Mouse (Mus musculus): Measurements from ENCODE around the gene Mtfr2. TPM values are rescaled to one million over a fixed set of nuclear protein-coding genes. Genes with fewer than 3 reads are reported as not detected.

Gene Mtfr2
- polyA plus RNA-seq, 1 experiment from 2014 or later, result 3.8 TPM

Other genes with a start within 250 kb of the Mtfr2 start
- 12.6 and 19.6 TPM in 2 replicates for gene Map7, start 199.3 kb upstream of the Mtfr2 start, polyA plus RNA-seq (2014; fragmentation: Nextera tagmentation; extraction: Ambion mirVana)
- gene Bclaf1, start 35.3 kb upstream of the Mtfr2 start, polyA plus RNA-seq (2014; fragmentation: Nextera tagmentation; extraction: Ambion mirVana), result 115 and 168 TPM in 2 replicates

Measured in kidney, embryonic 14.5 days (tissue).